Mouse (Mus musculus): ENCODE results near the gene Tha1.
"Not testable (repeated sequence)": the region's sequence is repeated elsewhere in the genome, so short reads cannot be mapped to it uniquely, and the experiment has no call there.

Tha1 gene

DNA sequence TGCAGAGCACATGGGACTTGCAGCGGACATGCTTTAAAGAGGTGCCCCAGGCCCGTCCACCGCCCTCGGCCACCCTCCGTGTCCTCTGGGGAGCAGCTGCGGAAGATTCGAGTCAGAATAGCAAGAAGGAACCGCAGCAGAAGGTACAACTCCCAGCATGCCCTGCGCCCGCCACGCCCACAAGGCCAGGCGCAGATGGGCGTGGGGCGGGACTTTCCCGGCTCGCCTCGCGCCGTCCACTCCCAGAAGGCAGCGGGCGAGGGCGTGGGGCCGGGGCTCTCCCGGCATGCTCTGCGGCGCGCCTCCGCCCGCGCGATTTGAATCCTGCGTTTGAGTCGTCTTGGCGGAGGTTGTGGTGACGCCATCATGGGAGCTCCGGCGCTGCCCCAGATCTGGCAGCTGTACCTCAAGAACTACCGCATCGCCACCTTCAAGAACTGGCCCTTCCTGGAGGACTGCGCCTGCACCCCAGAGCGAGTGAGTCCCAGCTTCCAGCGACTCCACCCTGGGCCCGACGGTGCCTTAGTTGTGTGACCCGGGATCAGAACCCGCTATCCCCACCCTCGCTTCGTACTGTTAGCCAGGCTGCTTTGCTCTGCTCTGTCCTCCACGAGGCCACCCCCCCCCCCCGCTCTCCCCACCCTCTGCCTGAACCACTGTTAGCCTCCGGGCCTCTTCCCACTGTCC is 24.2 kb downstream of the Tha1 start, which contains the start of gene Birc5:
Birc5 (plus strand) TSS at position 267 of the 687 bp plus-strand sequence.
- peak; percentile 92 for DNase-seq (ENCODE audit: low read depth, low spot score)

DNA sequence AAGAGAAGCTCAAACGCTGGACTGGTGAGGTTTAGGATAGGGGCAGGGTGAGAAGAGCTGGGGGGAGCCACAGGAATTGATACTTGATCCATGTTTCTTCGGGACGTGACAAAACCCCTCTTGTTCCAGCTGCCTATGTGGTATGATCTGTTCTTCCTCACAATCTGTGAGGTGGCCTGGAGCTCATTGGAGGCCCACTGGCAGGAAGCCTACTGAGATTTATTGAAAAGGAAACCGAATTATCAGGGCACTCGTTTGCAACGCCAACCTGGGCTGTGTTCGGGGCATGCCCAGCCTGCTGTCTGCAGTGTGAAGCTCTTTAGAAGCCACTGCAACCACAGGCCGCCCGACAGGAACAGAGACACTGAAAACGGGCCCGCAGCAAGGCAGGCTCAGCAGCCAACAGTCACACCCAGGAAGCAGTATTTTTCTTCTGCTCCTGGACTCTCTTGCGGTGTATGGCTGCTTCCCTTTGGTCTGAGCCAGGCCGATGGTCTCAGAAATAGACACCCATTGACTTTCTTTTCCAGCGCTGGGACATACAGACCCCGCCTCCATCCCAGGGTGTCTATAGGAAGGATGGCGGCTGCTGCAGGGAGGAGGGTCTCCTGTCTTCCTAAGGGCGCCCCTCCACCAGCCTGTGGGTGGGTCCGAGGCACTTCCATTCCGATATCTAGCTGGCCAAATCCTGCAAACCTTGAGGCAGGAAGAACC is 24.9 kb downstream of the Tha1 start:
- DNase-seq (ENCODE audit: low read depth, low spot score), result no peak

DNA sequence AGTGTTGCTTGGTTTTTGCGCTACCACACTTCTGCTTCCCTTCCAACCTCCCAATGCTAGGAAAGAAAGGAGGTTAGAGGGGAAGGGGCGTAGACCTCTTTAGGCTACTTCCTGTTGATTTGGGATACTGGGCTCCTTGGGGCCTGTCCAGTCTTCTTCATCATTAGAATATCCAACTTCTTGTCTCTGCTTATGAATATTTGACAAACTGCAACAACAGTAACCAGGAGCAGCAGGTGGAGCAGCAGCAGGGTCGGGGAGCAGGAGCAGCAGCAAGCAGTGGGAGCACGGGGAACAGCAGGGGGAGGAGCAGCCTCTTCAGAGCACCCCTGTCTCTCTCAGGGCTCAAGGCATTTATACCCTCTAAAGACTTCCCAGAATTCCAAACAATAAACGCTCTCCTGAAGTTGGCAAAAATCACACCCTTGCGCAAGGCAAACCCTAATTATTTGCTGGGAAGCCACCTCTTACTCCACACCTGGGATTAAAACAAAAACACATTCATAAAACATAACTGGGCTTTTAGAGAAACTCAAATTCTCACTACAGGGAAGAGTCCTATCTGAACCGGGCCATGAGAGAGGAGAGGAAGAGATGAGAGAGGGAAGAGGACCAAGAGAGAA is 25.6 kb downstream of the Tha1 start:
- DNase-seq (ENCODE audit: low read depth, low spot score), result no peak

DNA sequence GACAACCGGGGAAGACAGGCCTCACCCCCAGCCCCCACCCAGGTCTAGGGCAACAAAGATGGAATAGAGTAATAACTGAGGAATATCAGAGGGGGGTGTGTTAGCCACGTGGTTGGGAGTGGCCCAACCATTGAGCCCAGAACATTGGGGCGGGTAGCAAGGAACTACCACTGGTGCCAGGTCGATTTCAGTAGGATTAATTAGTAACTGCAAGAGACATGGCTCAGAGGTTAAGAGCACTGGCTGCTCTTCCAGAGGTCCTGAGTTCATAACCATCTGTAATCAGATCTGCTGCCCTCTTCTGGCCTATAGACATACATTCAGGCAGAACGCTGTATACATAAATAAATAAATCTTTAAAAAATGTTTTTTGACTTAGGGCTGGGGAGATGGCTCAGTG is 26.6 kb downstream of the Tha1 start:
- no peak for DNase-seq (ENCODE audit: low read depth, low spot score)

DNA sequence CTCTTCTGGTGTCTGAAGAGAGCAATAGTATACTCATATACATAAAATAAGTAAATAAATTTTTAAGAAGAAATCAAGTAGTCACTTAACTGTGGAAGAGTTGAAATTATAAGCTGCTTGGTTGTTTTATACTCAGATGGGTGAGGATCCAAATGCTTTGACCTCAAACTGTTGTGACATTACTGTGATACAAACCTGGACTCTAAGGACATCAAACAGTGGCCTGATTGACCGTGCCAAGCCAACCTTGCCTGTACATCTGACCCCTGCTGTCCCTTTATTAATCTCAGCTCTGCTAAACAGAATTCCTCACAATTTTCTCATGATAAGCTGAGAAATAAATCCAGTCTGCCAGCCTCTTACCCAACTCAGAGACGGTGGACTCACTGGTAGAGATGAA is 27.6 kb downstream of the Tha1 start:
- DNase-seq (ENCODE audit: low read depth, low spot score), result no peak

DNA sequence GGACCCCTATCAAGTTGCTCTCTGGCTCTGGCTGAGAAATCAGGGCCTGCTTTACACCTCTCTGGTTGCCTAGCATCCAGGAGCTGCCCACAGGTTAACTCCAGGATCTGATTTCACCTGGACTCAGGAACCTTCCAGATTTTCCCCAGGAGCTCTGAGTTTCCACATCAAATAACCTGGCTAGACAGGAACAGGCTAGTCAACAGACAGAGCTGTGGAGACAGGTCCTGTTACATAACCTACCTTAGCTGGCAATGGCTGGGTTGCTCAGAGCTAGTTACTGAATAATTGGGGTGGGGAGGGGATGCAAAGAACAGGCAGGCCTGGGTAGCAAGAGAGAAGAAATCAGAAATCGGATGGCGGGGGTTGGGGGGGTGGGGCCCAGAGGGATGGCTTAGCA is 28.3 kb downstream of the Tha1 start:
- no peak for DNase-seq (ENCODE audit: low read depth, low spot score)

DNA sequence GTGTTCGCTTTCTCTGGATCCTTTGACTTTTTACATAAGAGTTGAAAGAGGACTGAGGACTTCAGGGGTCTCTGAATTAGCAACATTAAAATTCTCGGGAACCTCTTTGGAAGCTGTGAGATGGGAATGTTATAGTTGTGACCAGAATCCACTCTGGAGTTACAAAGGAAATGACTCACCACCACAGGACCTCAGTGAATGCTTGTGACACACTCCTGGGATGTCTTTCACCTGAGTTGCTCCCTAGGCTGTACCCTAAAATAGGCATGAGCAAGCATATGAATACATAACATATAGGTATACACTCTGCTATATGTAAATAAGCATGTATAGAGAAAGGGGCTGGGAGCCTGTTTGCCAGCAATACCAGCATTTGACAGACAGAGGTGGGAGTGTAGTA is 29.8 kb downstream of the Tha1 start:
- no peak for DNase-seq (ENCODE audit: low read depth, low spot score)

DNA sequence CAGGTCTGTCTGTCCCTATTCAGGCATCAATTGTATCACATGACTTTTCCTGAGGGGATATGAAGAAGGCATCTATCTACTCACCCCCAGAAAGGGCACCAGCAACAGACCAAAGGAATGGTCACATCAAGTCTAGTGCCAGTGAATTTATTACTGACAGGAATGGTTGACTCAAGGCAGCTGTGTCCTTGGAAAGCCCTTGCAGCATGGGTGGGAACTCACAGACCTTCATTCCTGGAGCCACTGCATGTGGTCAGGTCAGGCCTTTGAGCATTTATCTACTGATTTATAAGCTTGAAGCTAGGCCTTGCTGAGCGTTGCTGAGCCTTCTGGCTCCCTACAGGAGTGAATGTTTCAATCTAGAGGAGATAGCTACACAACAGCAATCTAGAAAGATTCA is 32.4 kb downstream of the Tha1 start:
- DNase-seq (ENCODE audit: low read depth, low spot score), result no peak

DNA sequence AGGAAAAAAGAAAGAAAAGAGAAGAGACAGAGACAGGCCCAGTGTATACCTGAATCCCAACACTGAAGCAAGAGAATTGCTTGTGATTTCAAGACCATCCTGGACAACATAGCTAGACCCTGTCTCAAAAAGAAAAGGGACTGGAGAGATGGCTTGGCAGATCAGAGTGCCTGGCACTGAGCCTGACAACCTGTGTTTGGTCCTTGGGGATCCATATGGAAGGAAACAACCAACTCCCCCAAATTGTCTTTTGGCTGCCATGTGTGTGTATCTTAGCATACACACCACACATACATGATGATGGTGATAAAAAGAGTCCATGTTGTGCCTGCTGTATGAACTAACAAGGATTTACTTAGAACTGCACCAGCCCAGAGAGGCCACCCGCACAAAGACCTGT is 34.3 kb downstream of the Tha1 start:
- DNase-seq (ENCODE audit: low read depth, low spot score), result no peak

DNA sequence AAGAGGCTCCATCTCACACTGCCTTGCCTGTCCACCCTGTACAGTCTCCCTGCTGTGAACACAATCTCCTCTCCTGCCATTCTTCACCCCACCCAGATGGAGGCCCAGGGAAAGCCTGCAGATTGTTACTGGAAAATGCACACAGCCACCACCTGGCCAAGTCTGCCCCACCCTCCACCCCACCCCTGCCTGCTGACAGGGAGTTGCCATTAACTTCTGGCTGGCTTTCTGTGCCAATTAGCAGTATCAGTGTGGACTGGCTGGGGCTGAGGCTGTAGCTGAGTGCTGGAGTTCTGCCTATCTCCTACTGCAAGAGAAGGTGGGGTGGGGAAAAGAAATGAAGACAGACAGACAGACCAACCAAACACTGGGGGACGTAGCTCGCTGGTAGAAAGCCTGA is 34.7 kb downstream of the Tha1 start:
- DNase-seq (ENCODE audit: low read depth, low spot score), result no peak

DNA sequence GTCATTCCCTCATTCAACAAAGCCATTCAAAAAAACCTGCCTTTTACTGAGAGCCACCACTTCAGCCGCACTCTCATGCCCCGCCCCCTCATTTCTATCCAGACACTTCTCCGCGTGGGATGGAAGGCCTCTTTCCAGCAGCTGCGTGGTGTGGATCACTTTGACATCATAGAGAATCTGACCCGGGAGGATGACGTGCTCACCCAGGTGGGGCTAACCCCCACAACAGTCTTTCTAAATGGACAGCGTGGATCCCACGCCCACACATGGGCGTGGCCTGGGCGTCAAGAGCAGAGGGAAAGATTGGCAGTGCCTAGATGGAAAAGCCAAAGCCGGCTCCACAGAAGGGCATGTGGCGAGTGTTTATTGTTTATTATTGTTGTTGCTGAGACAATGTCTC is 37.0 kb downstream of the Tha1 start:
- DNase-seq (ENCODE audit: low read depth, low spot score), result no peak

DNA sequence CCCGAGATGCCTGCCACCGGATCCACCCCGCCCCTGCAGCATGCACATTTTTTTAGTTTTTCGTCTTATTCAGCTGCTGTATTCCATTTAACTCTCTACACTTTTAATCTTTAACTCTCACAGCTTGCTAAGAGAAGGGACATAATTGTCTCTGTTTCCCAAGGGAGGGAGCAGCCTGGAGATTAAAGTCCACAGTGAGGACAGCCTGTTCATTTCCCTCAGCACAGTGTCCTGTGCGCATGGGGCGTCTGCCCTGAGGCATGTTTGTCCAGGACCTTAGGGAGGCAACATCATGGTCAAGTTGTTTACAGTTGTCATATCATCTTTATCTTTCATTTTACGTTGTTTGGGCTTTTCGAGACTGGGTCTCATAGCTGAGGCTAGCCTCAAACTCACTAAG is 39.2 kb downstream of the Tha1 start:
- DNase-seq (ENCODE audit: low read depth, low spot score), result no peak

DNA sequence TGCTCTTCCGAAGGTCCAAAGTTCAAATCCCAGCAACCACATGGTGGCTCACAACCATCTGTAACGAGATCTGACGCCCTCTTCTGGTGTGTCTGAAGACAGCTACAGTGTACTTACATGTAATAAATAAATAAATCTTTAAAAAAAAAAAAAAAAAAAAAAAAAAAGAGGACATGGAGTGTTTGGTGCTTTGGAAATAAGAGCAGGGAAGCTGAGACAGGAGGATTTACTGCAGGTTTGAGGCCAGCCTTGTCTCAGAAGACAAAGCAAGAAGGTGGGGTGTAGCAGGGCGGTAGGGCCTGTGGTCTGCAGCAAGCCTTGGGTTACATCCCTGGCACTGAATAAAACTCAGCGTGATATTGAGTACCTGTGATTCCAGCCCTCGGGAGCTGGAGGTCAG is 39.8 kb downstream of the Tha1 start:
- not testable (repeated sequence) for DNase-seq (ENCODE audit: low read depth, low spot score)

DNA sequence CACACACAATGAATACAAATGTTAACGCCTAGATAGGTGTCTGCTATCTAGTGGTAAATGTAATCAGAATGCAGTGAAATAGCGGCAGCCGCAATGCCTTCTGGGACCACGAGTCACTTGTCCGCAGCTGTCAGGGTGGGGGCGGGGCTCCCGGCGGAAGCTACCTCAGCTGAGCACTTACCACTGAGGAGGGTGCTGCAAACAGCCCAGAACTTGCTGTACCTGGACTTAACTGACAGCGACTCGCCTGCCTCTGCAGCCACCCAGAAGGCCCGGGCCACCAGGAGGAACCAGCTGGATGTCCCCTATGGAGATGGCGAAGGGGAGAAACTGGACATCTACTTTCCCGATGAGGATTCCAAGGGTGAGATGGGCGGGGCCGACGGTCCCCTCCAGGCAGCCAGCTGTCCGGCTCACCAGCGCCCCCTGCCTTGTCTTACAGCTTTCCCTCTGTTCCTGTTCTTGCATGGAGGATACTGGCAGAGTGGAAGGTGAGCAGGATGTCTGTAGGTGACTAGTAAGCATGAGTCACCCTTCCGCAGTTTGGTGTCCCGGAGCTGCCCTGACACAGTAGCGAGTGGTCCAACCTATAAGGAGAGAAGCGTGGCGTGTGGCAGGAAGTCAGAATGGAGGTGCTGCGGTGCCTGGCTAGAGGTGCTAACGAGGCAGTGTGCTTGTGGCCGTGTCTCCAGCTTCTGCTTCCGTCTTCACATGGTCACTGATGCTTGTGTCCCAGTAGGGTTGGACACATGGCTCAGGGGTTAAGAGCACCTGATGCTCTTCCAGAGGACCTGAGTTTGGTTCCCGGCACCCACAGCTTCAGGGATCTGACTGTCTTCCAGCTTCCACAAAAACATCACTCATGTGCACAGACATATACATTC is 41.0 kb downstream of the Tha1 start:
- no peak for DNase-seq (ENCODE audit: low read depth, low spot score)

DNA sequence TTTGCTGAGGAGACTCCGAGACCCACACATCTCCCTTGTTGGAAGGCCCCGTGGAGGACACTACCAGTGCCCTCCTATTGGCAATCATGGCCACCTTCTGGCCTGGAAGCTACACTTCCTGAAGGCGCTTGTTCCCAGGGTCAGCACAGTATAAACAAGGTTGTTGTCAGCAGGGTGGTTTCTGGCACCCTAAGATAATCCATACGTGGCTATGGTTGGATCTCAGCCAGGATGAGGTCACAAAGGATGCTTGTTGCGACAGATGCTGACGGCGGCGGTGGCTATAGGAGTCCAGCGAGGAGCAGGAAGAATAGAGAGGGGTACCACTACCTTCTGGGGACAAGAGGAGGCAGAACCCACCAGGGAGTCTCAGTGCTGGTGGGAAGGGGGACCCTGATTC is 42.9 kb downstream of the Tha1 start:
- DNase-seq (ENCODE audit: low read depth, low spot score), result no peak

DNA sequence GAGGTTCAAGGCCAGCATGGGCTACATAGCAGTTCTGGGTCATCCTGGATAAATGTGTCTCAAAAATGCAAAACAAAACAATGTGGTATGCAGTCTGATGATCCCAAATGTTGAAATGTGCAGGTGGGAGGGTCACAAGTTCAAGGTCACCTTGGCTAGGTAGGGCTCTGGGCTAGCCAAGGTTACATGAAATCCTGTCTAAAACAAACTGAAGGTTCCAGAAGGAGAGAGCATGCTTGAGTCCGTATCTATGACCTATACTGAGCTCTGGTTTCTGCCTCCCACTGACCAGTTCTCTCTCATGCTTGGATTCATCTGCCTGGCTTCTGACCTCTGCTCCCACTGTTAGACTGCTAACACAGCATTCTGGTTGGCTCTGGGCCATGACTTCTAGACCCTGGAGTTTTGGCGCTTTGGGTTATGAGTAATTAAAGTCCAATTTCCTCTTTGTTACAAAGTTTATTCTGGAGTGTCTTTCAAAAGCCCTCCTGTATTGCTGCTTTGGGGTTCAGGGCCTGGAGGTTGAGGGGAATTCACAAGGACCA is 43.5 kb downstream of the Tha1 start:
- no peak for DNase-seq (ENCODE audit: low read depth, low spot score)

DNA sequence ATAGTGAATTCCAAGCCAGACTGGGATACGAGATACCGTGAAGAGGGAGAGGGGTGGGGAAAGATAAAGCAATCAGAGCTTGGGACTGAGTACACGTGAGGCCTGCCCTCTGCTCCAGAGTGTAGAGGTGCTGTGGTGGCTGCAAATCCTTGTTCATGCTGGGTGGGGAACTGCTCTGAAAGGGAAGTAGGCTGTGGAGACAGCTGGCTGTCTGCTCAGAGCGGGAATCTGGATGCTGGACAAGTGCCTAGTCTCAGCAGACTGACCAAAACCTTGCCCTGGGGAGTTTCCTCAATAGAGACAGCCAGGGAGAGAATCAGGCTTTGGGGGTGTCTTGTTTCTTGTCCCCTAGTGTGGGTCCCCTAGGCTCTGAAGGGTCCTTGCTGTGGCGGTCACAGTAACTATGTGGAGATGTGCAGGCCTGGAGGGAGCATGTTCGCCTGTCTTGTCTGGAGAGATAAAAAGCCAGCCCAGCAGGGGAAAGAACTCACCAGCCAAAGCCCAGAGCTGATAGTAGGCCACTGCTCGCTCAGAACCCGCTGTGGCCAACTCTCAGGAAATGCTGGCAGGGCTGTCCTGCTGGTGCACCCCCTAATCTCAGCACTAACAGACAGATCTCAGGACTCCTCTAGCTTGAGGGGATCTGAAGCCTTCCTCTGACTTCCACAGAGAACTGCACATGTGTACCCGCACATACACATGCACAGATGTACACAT is 44.2 kb downstream of the Tha1 start:
- no peak for DNase-seq (ENCODE audit: low read depth, low spot score)

DNA sequence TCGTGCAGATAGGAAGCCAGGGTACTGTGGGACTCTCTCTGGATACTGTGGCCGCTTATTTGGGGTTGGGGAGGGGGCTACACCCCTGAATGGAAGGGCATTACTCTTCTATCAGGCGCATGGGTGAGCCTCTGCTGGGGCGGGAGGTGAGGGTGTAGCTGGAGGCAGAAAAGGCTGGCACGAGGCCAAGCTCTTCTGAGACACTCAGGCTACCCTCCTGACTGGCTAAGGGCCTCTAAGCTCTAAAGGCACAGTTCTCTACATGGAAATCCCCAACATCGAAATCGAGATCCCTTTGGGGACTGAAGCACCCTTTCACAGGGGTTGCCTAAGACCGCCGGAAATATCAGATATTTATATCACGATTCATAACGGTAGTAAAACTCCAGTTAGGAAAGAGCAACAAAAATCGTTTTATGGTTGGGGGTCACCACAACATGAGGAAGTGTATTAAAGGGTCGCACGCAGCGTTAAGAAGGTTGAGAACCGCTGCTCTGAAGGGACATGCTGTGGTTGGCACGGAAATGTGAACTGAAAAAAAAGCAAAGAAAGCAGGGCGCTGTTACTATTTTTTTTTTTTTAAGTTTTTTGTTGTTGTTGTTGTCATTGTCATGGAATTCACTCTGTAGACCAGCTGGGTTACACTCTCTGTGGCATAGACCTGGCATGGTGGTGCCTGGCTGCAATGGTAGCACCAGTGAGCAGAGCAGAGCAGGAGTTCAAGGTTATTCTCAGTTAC is 45.0 kb downstream of the Tha1 start:
- DNase-seq (ENCODE audit: low read depth, low spot score), result no peak

DNA sequence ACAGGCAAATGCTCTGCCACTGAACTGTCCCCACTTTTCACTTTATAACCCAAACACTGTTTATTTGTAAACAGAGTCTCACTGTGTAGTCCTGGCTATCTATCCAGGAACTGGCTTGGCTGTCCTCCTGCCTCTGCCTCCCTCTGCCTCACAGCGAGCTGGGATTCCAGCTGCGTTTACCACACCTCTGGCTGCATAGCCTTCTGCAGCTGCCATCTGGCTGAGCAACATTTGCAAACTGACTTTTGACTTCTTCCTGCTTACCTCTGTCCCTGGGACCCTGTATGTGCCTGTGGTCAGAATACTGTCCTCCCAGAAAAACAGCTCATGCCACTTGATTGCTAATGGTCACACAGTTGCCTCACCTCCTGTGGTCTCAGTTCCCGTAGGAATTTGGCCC is 45.9 kb downstream of the Tha1 start:
- DNase-seq (ENCODE audit: low read depth, low spot score), result no peak

DNA sequence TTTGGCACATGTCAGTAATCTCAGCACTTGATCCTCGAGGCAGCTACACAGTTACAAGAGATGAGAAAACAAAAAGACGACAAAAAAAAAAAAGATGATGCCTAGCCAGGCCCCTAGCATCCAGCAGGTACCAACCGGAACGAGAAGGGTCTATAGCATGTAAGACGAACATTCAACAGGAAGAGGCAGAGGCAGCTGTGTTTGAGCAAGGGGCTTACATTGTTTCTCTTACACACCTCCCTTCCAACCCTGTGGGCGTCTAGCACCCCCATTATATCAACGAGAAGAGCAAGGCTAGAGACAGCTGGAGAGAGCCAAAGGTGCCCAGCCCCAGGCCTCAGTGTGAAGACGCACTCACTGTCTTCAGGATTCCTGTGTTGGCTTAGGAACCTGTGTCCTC is 46.4 kb downstream of the Tha1 start:
- DNase-seq (ENCODE audit: low read depth, low spot score), result no peak
